ENCODE assay signal across 8 mouse cellular contexts in genomic region chr5:116031190-116031577, GRCm38 (mm10). TPM values are rescaled to one million over a fixed set of nuclear protein-coding genes. Genes with fewer than 3 reads are reported as not detected.
DNase-seq lines count a peak whose midpoint lies in the region; ATAC-seq and TF ChIP-seq lines count a peak whose summit lies in the region.

No protein-coding gene starts in this region.

- H3K9me3 ChIP-seq in liver, embryonic 11.5 days (ENCODE audit: control insufficient read depth, low read length) = no peaks in the 10 kb centered on the region

- no peaks in the 10 kb centered on the region for H3K4me1 ChIP-seq in kidney, adult 2 months (ENCODE audit: control insufficient read depth, insufficient read depth, low read length)
- peaks cover 23% of the 10 kb centered on the region for H3K4me1 ChIP-seq in liver, embryonic 11.5 days (replicated peaks; ENCODE audit: control insufficient read depth, insufficient read depth, low read length)

- TF ChIP-seq POLR2A in kidney, adult 2 months (IDR thresholded peaks at IDR 0.05; ENCODE audit: low read depth, low read length) = no peak

- DNase-seq in layer of hippocampus, adult 11-12 months (ENCODE audit: low spot score) = peak; percentile 42
- no peak for DNase-seq in layer of hippocampus, adult 9-10 months (ENCODE audit: low spot score)
- DNase-seq in gastrocnemius, postnatal 4 days (ENCODE audit: low spot score in 2 of 2) = peak; percentile 62 to 74
- DNase-seq in kidney, adult 2 months = peak; percentile 60
- DNase-seq in liver, embryonic 11.5 days (ENCODE audit: low spot score) = peak; percentile 68
- peak; percentile 75 for DNase-seq in neural tube, embryonic 10.5 days (ENCODE audit: extremely low spot score, low spot score)
- DNase-seq in telencephalon, adult 2 months (ENCODE audit: low read depth, low spot score) = peak; percentile 45

- no peak overlapping the region for H3K9ac ChIP-seq in liver, embryonic 11.5 days (ENCODE audit: low read depth, low read length)

- peak; percentile 29 for ATAC-seq in common myeloid progenitor, adult 5-6 weeks (replicated peaks; ENCODE audit: low read depth, poor library complexity, severe bottlenecking)
- no peak for ATAC-seq in liver, embryonic 11.5 days (replicated peaks; ENCODE audit: low FRiP score)

- H3K4me2 ChIP-seq in liver, embryonic 11.5 days = peak overlapping the region; percentile 36

- 3% methylated on average over 14 of the region's 14 CpGs for WGBS in kidney, adult 2 months
- 2% methylated on average over 14 of the region's 14 CpGs for WGBS in liver, embryonic 11.5 days

- peak; percentile 80 for TF ChIP-seq CTCF in kidney, adult 2 months (conservative IDR thresholded peaks at IDR 0.05; ENCODE audit: insufficient read depth, insufficient read length, low read depth, low read length)

- H3K27me3 ChIP-seq in kidney, adult 2 months (replicated peaks; ENCODE audit: control insufficient read depth, insufficient read depth, low read length) = no peaks in the 10 kb centered on the region
- no peaks in the 10 kb centered on the region for H3K27me3 ChIP-seq in liver, embryonic 11.5 days (replicated peaks; ENCODE audit: control insufficient read depth, insufficient read depth, low read length)

- no peak overlapping the region for H3K4me3 ChIP-seq in kidney, adult 2 months (ENCODE audit: insufficient read depth, low read depth, low read length)
- no peak overlapping the region for H3K4me3 ChIP-seq in liver, embryonic 11.5 days (ENCODE audit: low read depth, low read length)

- no peak overlapping the region for H3K27ac ChIP-seq in kidney, adult 2 months (ENCODE audit: insufficient read depth, low read depth, low read length)
- no peak overlapping the region for H3K27ac ChIP-seq in liver, embryonic 11.5 days (ENCODE audit: low read depth, low read length)

- H3K36me3 ChIP-seq in kidney, adult 2 months (ENCODE audit: control insufficient read depth, insufficient read depth, low read length) = no peaks in the 10 kb centered on the region
- no peaks in the 10 kb centered on the region for H3K36me3 ChIP-seq in liver, embryonic 11.5 days (ENCODE audit: control insufficient read depth, insufficient read depth, low read length)

RNA-seq across cellular contexts. Expression of gene Prkab1, which starts 6.9 kb away (rescaled TPM):
- total RNA-seq in common myeloid progenitor, adult 5-6 weeks (2017) = 41.1 and 53.9 TPM in 2 replicates
- total RNA-seq in gastrocnemius, postnatal 4 days (2021) = 10 to 100 TPM; 29.8 to 31.1 TPM
- 89.2 and 97.9 TPM in 2 replicates for polyA plus RNA-seq in kidney, adult 2 months (2012; rRNA removed)
- 109 and 111 TPM in 2 replicates for polyA plus RNA-seq in liver, embryonic 11.5 days (2014; fragmentation: Nextera tagmentation; extraction: Ambion mirVana)

RNA-seq across cellular contexts. Expression of gene Tmem233, which starts 51.9 kb away (rescaled TPM):
- total RNA-seq in common myeloid progenitor, adult 5-6 weeks (2017) = not detected in 2 replicates
- 10 to 100 TPM; 43.7 to 44.3 TPM for total RNA-seq in gastrocnemius, postnatal 4 days (2021)
- 0.31 TPM in 1 of 2 replicates, not detected in the other for polyA plus RNA-seq in kidney, adult 2 months (2012; rRNA removed)
- polyA plus RNA-seq in liver, embryonic 11.5 days (2014; fragmentation: Nextera tagmentation; extraction: Ambion mirVana) = not detected in 2 replicates

Comparison
In these comparisons a context has a peak if more than half of its experiments do, and no peak if none do; other contexts are left out.
1. RNA of gene Tmem233, which starts 51.9 kb away (total RNA-seq): 43.7 to 44.3 TPM in gastrocnemius, postnatal 4 days; not detected in common myeloid progenitor, adult 5-6 weeks; every median in the first group is over 10 times any median in the second.